Mouse (Mus musculus): ENCODE results near the gene Zdhhc25. TPM values are rescaled to one million over a fixed set of nuclear protein-coding genes. Genes with fewer than 3 reads are reported as not detected.

Zdhhc25 gene
- polyA plus RNA-seq, 1 experiment from 2014 or later, result not detected

- H3K9ac ChIP-seq, result no peak overlapping the region
- ATAC-seq (ENCODE audit: insufficient read depth, low FRiP score, low read depth), result no peak
- H3K27ac ChIP-seq, result no peak overlapping the region
- no peaks in the 10 kb centered on the region for H3K4me1 ChIP-seq
- H3K4me2 ChIP-seq, result no peak overlapping the region
- H3K36me3 ChIP-seq, result no peaks in the 10 kb centered on the region
- no peaks in the 10 kb centered on the region for H3K27me3 ChIP-seq (replicated peaks)
- no peaks in the 10 kb centered on the region for H3K9me3 ChIP-seq
- no peak overlapping the region for H3K4me3 ChIP-seq (replicated peaks)
- WGBS, result 83% methylated on average over 17 of the region's 17 CpGs
Measured at GRCm38 (mm10) chr15:88604669-88605414, 4.7 kb downstream of the Zdhhc25 start.

- no peak overlapping the region for H3K9ac ChIP-seq
- no peaks in the 10 kb centered on the region for H3K27me3 ChIP-seq (replicated peaks)
- no peak overlapping the region for H3K27ac ChIP-seq
- H3K36me3 ChIP-seq, result no peaks in the 10 kb centered on the region
- no peaks in the 10 kb centered on the region for H3K4me1 ChIP-seq
- 73% methylated on average over 5 of the region's 5 CpGs for WGBS
- no peaks in the 10 kb centered on the region for H3K9me3 ChIP-seq
- no peak overlapping the region for H3K4me3 ChIP-seq (replicated peaks)
- ATAC-seq (ENCODE audit: insufficient read depth, low FRiP score, low read depth), result no peak
- no peak overlapping the region for H3K4me2 ChIP-seq
Measured at GRCm38 (mm10) chr15:88605415-88605785, 5.3 kb downstream of the Zdhhc25 start.

GRCm38 (mm10) chr15:88617125-88617524, 17.0 kb downstream of the Zdhhc25 start:
- Histone ChIP-seq H3K4me3 (replicated peaks) (no peak overlapping the region), H3K27ac (no peak overlapping the region), H3K9ac (no peak overlapping the region), H3K27me3 (replicated peaks) (no peaks in the 10 kb centered on the region), H3K36me3 (no peaks in the 10 kb centered on the region), H3K4me1 (no peaks in the 10 kb centered on the region), H3K4me2 (no peak overlapping the region), H3K9me3 (no peaks in the 10 kb centered on the region)
- 79% methylated on average over 16 of the region's 16 CpGs for WGBS
- ATAC-seq (ENCODE audit: insufficient read depth, low FRiP score, low read depth), result no peak

- no peak overlapping the region for H3K9ac ChIP-seq
- H3K4me3 ChIP-seq (replicated peaks), result no peak overlapping the region
- no peak for ATAC-seq (ENCODE audit: insufficient read depth, low FRiP score, low read depth)
- H3K9me3 ChIP-seq, result no peaks in the 10 kb centered on the region
- no peak overlapping the region for H3K27ac ChIP-seq
- no peaks in the 10 kb centered on the region for H3K4me1 ChIP-seq
- 49% methylated on average over 17 of the region's 17 CpGs for WGBS
- H3K4me2 ChIP-seq, result no peak overlapping the region
- no peaks in the 10 kb centered on the region for H3K27me3 ChIP-seq (replicated peaks)
- no peaks in the 10 kb centered on the region for H3K36me3 ChIP-seq
Measured at GRCm38 (mm10) chr15:88618008-88618773, 18.1 kb downstream of the Zdhhc25 start.

- Histone ChIP-seq H3K4me1 (no peaks in the 10 kb centered on the region), H3K4me3 (replicated peaks) (no peak overlapping the region), H3K4me2 (no peak overlapping the region), H3K9me3 (no peaks in the 10 kb centered on the region), H3K9ac (no peak overlapping the region), H3K27ac (no peak overlapping the region), H3K27me3 (replicated peaks) (no peaks in the 10 kb centered on the region), H3K36me3 (no peaks in the 10 kb centered on the region)
- 93% methylated on average over 2 of the region's 2 CpGs for WGBS
- no peak for ATAC-seq (ENCODE audit: insufficient read depth, low FRiP score, low read depth)
Measured at GRCm38 (mm10) chr15:88620017-88620416, 19.9 kb downstream of the Zdhhc25 start.

- Histone ChIP-seq H3K9me3 (no peaks in the 10 kb centered on the region), H3K4me1 (no peaks in the 10 kb centered on the region), H3K27ac (no peak overlapping the region), H3K4me3 (replicated peaks) (no peak overlapping the region), H3K4me2 (no peak overlapping the region), H3K36me3 (no peaks in the 10 kb centered on the region), H3K27me3 (replicated peaks) (no peaks in the 10 kb centered on the region), H3K9ac (no peak overlapping the region)
- ATAC-seq (ENCODE audit: insufficient read depth, low FRiP score, low read depth), result no peak
- 76% methylated on average over 2 of the region's 2 CpGs for WGBS
Measured at GRCm38 (mm10) chr15:88623891-88624290, 23.8 kb downstream of the Zdhhc25 start.

- no peak overlapping the region for H3K4me3 ChIP-seq (replicated peaks)
- WGBS, result 70% methylated on average over 6 of the region's 6 CpGs
- no peak for ATAC-seq (ENCODE audit: insufficient read depth, low FRiP score, low read depth)
- H3K27ac ChIP-seq, result no peak overlapping the region
- H3K4me2 ChIP-seq, result no peak overlapping the region
- H3K36me3 ChIP-seq, result no peaks in the 10 kb centered on the region
- no peak overlapping the region for H3K9ac ChIP-seq
- no peaks in the 10 kb centered on the region for H3K9me3 ChIP-seq
- H3K27me3 ChIP-seq (replicated peaks), result no peaks in the 10 kb centered on the region
- no peaks in the 10 kb centered on the region for H3K4me1 ChIP-seq
Measured at GRCm38 (mm10) chr15:88624874-88625277, 24.8 kb downstream of the Zdhhc25 start.

GRCm38 (mm10) chr15:88625303-88626066, 25.4 kb downstream of the Zdhhc25 start:
- ATAC-seq (ENCODE audit: insufficient read depth, low FRiP score, low read depth), result no peak
- H3K9me3 ChIP-seq, result no peaks in the 10 kb centered on the region
- no peak overlapping the region for H3K4me3 ChIP-seq (replicated peaks)
- no peak overlapping the region for H3K27ac ChIP-seq
- no peaks in the 10 kb centered on the region for H3K27me3 ChIP-seq (replicated peaks)
- no peaks in the 10 kb centered on the region for H3K36me3 ChIP-seq
- no peaks in the 10 kb centered on the region for H3K4me1 ChIP-seq
- 71% methylated on average over 3 of the region's 3 CpGs for WGBS
- no peak overlapping the region for H3K9ac ChIP-seq
- H3K4me2 ChIP-seq, result no peak overlapping the region

GRCm38 (mm10) chr15:88626886-88627488, 26.9 kb downstream of the Zdhhc25 start:
- Histone ChIP-seq H3K36me3 (no peaks in the 10 kb centered on the region), H3K27ac (no peak overlapping the region), H3K9ac (no peak overlapping the region), H3K4me3 (replicated peaks) (no peak overlapping the region), H3K4me1 (no peaks in the 10 kb centered on the region), H3K9me3 (no peaks in the 10 kb centered on the region), H3K4me2 (no peak overlapping the region), H3K27me3 (replicated peaks) (no peaks in the 10 kb centered on the region)
- WGBS, result 81% methylated on average over 5 of the region's 5 CpGs
- ATAC-seq (ENCODE audit: insufficient read depth, low FRiP score, low read depth), result no peak

GRCm38 (mm10) chr15:88628801-88629356, 28.8 kb downstream of the Zdhhc25 start:
- Histone ChIP-seq H3K27me3 (replicated peaks) (no peaks in the 10 kb centered on the region), H3K9ac (no peak overlapping the region), H3K36me3 (no peaks in the 10 kb centered on the region), H3K4me3 (replicated peaks) (no peak overlapping the region), H3K4me2 (no peak overlapping the region), H3K4me1 (no peaks in the 10 kb centered on the region), H3K27ac (no peak overlapping the region), H3K9me3 (no peaks in the 10 kb centered on the region)
- ATAC-seq (ENCODE audit: insufficient read depth, low FRiP score, low read depth), result no peak
- WGBS, result 50% methylated on average over 9 of the region's 9 CpGs

GRCm38 (mm10) chr15:88635205-88635604, 35.1 kb downstream of the Zdhhc25 start:
- no peaks in the 10 kb centered on the region for H3K4me1 ChIP-seq
- no peaks in the 10 kb centered on the region for H3K9me3 ChIP-seq
- H3K27ac ChIP-seq, result no peak overlapping the region
- no peak overlapping the region for H3K9ac ChIP-seq
- H3K27me3 ChIP-seq (replicated peaks), result no peaks in the 10 kb centered on the region
- no peak overlapping the region for H3K4me2 ChIP-seq
- no peaks in the 10 kb centered on the region for H3K36me3 ChIP-seq
- H3K4me3 ChIP-seq (replicated peaks), result no peak overlapping the region
- ATAC-seq (ENCODE audit: insufficient read depth, low FRiP score, low read depth), result no peak
- WGBS, result 79% methylated on average over 4 of the region's 5 CpGs

Measured in stomach, embryonic 15.5 days (tissue).